Mouse (Mus musculus) ES-Bruce4 (cell line): ENCODE data around the gene Stau1. TPM values are rescaled to one million over a fixed set of nuclear protein-coding genes. Genes with fewer than 3 reads are reported as not detected.

Experiments used
- H3K27ac ChIP-seq: 2 replicates; pipeline ENCODE4 v1.5.1; 2012; ENCODE audit warnings: low read length, inconsistent platforms; ENCODE audit not compliant: insufficient read depth
- H3K27me3 ChIP-seq: 2 replicates; pipeline ENCODE4 v1.6.1; 2012; ENCODE audit warnings: mild to moderate bottlenecking, low read length, inconsistent platforms; ENCODE audit not compliant: control insufficient read depth, poor library complexity, insufficient read depth, severe bottlenecking
- H3K36me3 ChIP-seq: 2 replicates; pipeline ENCODE4 v1.6.1; 2012; ENCODE audit warnings: inconsistent platforms, mild to moderate bottlenecking, low read length, moderate library complexity; ENCODE audit not compliant: control insufficient read depth, poor library complexity, insufficient read depth, severe bottlenecking
- H3K4me1 ChIP-seq: one replicate; pipeline ENCODE4 v1.8.1; 2011; ENCODE audit warnings: low read length; ENCODE audit not compliant: control insufficient read depth, insufficient read depth
- H3K4me3 ChIP-seq: 2 replicates; pipeline ENCODE4 v1.5.1; 2011; ENCODE audit warnings: low read depth, mild to moderate bottlenecking, low read length
- H3K9ac ChIP-seq: 2 replicates; pipeline ENCODE4 v1.6.1; 2012; ENCODE audit warnings: low read depth, mild to moderate bottlenecking, inconsistent platforms; ENCODE audit not compliant: poor library complexity, severe bottlenecking
- H3K9me3 ChIP-seq: replicated peaks from 2 replicates; pipeline ENCODE4 v1.6.1; 2012; ENCODE audit warnings: mild to moderate bottlenecking, low read length, inconsistent platforms; ENCODE audit not compliant: control insufficient read depth, poor library complexity, insufficient read depth, severe bottlenecking
- CTCF ChIP-seq: IDR thresholded peaks from one replicate; pipeline ENCODE4 v1.8.1; 2011; ENCODE audit warnings: low read depth, low read length
- EP300 ChIP-seq: IDR thresholded peaks from 2 replicates; pipeline ENCODE4 v1.6.1; 2011; ENCODE audit warnings: low read depth, low read length; ENCODE audit not compliant: insufficient read depth
- POLR2A ChIP-seq: IDR thresholded peaks from one replicate; pipeline ENCODE4 v1.8.1; 2011; ENCODE audit warnings: low read length; ENCODE audit not compliant: insufficient read depth
- polyA plus RNA-seq: library from polyadenylated mRNA; stranded (reverse); fragments of >200 nt; gene quantifications from 2 replicates; pipeline ENCODE4 v1.2.4, GENCODE M21; 2011; ENCODE audit warnings: low read depth; ENCODE audit not compliant: missing spikeins, insufficient read depth, insufficient read length

The Stau1 gene
- polyA plus RNA-seq, 1 experiment, result 55.4 TPM

DNA sequence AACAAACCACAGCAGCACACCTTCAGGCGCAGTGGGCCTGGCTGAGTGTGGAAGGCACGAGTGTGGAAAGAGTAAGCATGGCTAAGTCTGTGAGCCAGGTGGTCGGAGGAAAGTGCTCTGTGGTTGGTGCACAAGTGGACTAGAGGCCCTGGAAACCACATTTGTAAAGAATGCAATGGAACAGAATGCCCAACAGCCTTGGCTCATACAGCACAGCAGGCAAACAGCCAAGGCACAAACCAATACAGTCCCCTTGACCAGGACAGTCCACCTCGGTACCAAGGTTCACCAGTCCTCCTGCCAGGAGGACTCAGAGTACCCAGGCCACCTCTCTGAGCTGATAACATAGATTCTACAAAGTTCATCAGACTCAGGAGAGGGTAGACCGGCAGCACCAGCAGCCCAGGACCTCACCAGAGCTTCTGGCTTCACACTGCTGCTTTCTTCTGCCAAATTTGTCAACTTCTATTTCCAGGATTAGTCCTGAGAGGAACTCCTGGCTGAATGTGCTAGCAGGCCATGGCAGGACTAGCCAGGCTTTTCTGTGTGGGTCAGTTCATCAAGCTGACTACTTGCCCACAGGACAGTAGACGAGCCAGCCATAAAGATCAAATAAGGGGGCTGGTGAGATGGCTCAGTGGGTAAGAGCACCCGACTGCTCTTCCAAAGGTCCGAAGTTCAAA is 35.3 kb downstream of the Stau1 start:
- no peak overlapping the region for H3K4me3 ChIP-seq
- H3K27me3 ChIP-seq, result no peaks in the 10 kb centered on the region
- H3K36me3 ChIP-seq, result 0 out of 2 replicates have a peak, but pooled peaks cover 3% of the 10 kb centered on the region
- H3K9me3 ChIP-seq, result no peaks in the 10 kb centered on the region
- no peaks in the 10 kb centered on the region for H3K4me1 ChIP-seq
- no peak overlapping the region for H3K9ac ChIP-seq
- TF ChIP-seq EP300 (no peak), POLR2A (no peak), CTCF (no peak)
- no peak overlapping the region for H3K27ac ChIP-seq

DNA sequence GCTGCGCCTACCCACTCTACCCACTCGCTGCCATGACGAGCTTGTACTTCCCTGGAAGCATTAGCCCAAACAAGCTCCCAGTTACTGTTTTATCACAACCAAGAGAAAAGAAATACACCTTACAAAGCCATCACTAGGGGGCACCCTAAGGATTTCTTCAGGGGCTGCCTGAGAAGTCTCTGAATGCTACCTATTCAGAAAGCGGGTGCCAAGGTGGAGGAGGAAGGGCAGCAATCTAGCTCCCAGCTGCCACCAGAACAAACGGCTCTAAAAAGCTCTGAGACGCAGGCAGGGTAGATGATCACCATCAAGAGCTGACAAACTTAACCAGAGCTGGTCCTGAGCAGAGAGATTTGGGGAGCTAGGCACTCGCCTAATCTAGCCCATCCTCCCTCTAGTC is 39.3 kb downstream of the Stau1 start:
- Histone ChIP-seq H3K4me3 (no peak overlapping the region), H3K36me3 (peaks cover 14% of the 10 kb centered on the region; the same call in 1 of the 2 replicates)
- TF ChIP-seq CTCF (peak; percentile 22), POLR2A (no peak), EP300 (no peak)

DNA sequence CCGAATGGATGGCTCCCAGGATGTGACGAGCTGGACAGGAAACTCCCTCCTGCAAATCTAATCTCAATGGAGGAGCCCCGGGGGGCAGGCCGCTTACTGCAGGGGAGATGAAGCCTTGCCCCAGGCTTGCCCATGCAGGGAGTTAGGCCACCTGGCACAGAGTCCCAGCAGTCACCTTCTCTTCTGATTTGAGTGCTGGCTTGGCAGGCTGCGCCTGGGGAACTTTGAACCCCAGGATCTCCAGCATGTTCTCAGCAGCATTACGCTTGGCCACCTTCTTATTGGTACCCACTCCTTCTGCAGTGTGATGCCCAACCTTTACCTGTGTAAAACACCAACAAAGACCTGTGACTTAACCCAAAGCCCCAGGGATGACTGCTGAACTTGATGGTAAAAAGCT is 43.9 kb downstream of the Stau1 start:
- no peaks in the 10 kb centered on the region for H3K9me3 ChIP-seq
- H3K36me3 ChIP-seq, result peaks cover 46% of the 10 kb centered on the region
- peak overlapping the region; percentile 35; the same call in 1 of the 2 replicates for H3K27ac ChIP-seq
- H3K27me3 ChIP-seq, result no peaks in the 10 kb centered on the region
- no peak for TF ChIP-seq EP300
- no peak overlapping the region for H3K4me3 ChIP-seq
- no peaks in the 10 kb centered on the region for H3K4me1 ChIP-seq
- no peak overlapping the region for H3K9ac ChIP-seq

More for the DNA sequence above, 39.3 kb downstream of the Stau1 start:
- Histone ChIP-seq H3K9ac (no peak overlapping the region), H3K4me1 (no peaks in the 10 kb centered on the region), H3K27ac (no peak overlapping the region), H3K9me3 (no peaks in the 10 kb centered on the region), H3K27me3 (no peaks in the 10 kb centered on the region)

DNA sequence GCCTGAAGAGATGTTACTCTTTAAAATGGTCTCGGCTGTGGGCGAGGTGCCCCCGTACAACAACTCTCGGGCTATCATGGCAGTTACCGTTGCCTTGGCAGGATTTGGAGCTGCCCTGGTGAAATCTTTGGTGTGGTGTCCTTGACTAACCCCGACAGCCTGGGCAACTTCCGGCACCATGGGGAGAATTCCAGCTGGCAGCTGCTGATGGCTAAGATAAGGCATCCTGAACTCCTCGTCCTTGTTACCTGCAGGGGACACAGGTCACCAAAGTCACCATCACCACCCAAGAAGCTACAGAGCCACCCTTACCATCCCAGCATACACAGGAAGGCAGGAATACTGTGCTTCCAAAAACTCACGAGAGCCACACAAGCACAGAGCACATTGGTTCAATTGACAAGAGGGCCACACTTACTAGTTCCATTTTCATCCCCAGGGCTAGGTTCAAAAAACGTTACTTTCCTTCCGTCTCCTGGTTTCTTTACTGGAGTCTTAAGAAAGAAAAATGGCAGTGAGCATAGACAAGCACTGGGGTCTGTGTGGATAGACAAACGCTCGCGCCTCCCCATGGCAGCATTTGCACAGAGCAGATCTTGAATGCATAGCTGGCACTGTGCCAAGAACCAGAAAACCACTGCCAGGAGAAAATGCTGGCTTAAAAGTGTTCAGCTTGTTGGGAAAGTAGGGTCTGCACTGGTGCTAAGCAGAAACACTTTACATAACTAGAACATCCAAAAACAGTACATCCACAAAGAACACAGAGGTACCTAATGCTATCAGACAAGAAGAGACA is 45.0 kb downstream of the Stau1 start:
- H3K9ac ChIP-seq, result no peak overlapping the region
- peaks cover 56% of the 10 kb centered on the region for H3K36me3 ChIP-seq
- no peak overlapping the region for H3K27ac ChIP-seq
- no peaks in the 10 kb centered on the region for H3K4me1 ChIP-seq
- H3K27me3 ChIP-seq, result no peaks in the 10 kb centered on the region
- TF ChIP-seq POLR2A (no peak), CTCF (no peak), EP300 (no peak)
- H3K4me3 ChIP-seq, result no peak overlapping the region
- H3K9me3 ChIP-seq, result no peaks in the 10 kb centered on the region

DNA sequence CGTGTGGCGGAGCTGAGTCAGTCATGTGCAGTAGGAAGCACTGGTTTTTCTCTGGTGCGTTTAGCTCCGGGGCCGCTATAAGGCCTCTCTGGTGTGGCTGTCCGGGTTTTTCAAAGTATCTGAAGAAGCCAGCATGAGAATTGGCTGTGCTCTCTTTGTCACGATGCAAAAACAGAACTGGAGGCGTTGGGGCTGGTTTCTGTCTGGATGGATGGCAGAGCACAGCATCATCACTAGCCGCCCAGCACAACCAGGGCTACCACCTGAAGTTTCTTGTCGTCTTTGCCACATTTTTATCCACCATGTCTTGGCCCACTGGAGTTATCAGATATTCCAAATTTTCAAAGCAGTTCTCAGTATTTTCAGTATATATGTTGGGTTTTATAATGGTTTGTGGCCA is 47.2 kb downstream of the Stau1 start:
- Histone ChIP-seq H3K9ac (no peak overlapping the region), H3K4me3 (no peak overlapping the region), H3K4me1 (no peaks in the 10 kb centered on the region), H3K9me3 (no peaks in the 10 kb centered on the region), H3K36me3 (peaks cover 66% of the 10 kb centered on the region), H3K27me3 (no peaks in the 10 kb centered on the region), H3K27ac (no peak overlapping the region)
- TF ChIP-seq CTCF, result no peak

DNA sequence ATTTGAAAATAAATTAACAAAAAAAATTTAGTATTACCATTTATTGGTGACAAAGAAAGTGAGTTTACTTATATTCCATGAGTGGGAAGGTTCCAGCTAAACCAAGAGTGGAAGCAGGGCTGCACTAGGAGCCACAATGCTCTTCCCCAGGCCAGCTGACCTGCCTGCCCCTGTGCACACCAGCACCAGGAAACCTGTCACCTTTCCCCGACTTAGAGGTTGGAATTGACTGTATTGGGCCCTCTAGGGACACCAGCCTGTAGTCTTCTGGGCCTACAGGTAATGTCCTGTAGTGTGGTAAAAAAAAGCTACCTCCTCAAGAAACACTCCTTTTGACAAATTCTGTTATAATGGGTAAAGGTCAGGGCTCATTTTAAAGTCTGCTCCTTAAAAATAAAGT is 47.9 kb downstream of the Stau1 start:
- TF ChIP-seq CTCF, result no peak
- no peaks in the 10 kb centered on the region for H3K9me3 ChIP-seq
- no peaks in the 10 kb centered on the region for H3K4me1 ChIP-seq
- H3K9ac ChIP-seq, result no peak overlapping the region
- H3K4me3 ChIP-seq, result no peak overlapping the region
- H3K27me3 ChIP-seq, result no peaks in the 10 kb centered on the region
- H3K27ac ChIP-seq, result no peak overlapping the region
- peaks cover 73% of the 10 kb centered on the region for H3K36me3 ChIP-seq
